Mouse (Mus musculus) frontal cortex, postnatal 36 days (tissue): ENCODE data around the gene Arvcf.

ENCODE experiments used
- DNase-seq, 2 experiments: peaks; one replicate each; pipeline ENCODE4 v3.0.0; 2022; ENCODE audit warnings: low spot score in 2 of 2

Arvcf gene

DNA sequence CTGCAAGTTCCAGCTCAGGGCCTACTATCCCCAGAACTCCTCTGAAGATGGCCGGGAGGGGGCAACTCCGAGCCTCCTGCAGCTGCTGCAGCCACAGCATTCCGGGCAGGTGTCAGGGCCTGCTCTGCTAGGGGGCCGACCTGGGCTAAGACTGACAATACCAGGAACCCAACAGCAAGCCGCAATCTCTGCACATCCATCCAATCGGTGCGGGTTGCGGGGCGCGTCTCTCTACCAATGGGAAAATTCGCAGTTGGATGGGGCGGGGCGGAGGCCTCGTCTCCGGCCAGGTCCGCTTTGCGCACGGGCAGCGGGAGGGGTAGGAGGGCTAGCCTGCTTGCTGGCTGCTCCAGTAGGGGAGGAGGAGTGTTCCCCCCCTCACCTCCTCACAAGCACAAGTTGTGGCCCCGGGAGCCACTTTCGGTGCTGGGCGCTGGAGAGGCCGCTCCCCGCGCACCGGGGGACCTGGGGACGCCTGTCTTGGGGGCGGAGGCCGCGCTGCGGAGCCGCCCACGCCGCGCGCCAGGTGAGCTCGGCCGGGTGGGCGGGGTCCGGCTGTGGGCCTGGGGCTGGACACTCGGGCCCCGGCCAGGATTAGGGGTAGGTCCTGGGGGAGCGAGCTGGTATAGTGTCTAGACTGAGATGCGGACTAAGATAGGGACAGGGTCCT is at the start of gene Arvcf, which contains the start of gene Tango2:
TSS of gene Arvcf (plus strand) at position 252 of the 670 bp plus-strand sequence.
TSS of gene Tango2 (minus strand) at position 173 of the 670 bp plus-strand sequence.
- peak; percentile 94 to 96 for DNase-seq

DNA sequence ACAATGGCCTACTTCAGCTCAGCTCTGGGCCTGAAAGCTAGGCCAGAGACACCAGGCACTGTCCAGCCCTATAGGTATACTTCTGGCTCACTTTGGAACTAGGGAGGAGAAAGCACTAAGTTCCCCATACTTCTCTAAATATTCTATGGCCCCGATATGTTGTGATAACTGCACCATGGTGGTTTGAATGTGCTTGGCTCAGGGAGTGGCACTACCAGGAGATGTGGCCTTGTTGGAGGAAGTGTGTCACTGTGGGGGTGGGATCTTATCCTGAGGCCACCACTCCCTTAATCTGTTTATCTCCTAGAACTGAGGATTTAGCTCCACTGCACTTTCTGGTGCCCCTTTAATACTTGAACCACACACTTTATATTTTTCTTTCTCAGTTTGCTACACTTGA is 39.8 kb upstream of the Arvcf start:
- no peak for DNase-seq

DNA sequence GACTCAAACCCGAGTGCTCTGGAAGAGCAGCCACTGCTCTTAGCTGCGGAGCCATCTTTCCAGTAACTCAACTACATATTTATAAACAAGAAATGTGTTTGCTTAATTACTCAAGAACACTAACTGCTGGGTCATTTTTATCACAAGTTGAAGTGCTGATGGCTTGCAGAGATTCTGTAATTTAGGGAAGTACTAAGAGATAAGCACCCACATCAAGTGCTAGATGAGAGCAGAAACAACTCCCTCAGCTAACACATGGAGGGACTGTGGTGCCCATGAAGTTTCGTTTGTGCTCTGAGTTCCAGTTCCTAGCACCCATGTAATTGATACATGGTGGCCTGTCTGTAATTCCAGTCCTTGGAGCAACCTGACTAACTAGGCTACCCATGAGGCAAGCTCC is 29.0 kb upstream of the Arvcf start:
- no peak for DNase-seq

DNA sequence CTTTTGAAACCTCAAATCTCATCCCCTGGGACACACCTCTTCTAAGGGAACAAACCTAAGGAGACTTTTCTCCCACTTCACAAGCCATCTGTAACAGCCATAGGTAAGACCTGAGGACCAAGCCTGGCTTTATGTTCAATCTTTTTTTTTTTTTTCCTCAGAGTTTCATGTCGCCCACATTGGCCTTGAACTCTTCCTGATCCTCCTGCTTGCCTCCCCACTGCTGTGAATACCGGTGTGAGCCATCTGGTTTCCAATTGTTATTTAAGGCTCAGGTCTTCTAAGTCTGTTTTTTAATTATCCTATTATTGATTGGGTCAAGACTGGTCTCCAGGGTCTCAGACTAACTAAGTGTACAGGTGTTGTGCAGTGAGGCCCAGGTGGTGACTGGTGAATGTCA is 26.5 kb upstream of the Arvcf start:
- DNase-seq: no peak

DNA sequence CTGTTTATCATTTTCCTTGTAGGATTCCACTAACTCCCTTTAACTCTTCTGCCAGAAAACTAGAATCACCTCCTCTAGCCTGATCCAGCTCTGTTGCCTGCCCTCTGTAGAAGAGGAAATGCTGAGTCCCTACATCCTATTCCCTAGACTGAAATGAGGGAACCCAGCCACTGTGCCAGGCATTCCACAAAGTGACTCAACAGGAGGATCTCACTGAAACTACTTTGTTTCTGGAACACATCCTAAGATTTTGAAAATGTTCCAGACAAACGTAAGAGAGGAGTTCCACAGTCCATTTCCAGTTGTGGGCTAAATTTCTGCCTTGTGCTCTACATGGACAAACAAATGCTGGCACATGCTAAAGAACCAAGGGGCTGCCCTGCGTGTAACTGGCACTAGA is 24.5 kb upstream of the Arvcf start:
- DNase-seq: no peak

DNA sequence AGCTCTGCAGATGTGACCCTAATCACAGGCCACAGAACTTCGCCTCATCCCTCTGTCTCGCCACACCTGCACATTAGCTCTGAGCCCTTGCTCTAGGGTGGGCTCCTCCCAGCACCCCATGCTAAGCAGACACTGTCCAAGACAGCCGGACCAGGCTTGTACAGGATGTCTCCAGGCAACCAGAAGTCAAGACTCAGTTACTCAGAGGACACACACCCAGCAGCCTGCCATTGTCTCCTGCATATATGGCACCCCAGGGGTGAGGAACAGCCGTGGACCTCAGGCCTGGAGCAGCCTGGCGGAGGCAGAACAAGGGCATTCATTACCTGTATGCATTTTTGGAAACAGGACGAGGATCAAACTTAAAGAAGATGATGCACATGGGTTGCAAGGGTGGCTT is 24.0 kb upstream of the Arvcf start:
- DNase-seq: no peak

DNA sequence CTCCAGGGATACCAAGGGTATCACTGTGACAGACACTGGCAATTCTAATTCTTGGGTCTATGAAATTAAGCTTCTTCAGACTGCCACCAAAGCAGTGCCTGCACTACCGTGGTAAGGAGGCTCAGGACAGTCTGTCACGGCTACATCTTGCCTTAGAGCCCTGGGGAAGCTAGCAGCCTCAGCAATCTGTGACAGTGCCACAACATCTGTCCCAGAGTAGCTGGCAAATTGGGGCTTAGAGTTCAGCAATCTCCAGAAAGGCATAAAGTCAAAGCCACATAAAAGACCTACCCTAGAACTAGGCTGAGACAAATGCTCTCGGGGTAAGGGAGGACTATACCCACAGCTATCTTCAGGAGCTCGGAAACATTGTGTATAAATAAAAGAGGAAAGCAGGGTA is 22.2 kb upstream of the Arvcf start:
- no peak for DNase-seq

DNA sequence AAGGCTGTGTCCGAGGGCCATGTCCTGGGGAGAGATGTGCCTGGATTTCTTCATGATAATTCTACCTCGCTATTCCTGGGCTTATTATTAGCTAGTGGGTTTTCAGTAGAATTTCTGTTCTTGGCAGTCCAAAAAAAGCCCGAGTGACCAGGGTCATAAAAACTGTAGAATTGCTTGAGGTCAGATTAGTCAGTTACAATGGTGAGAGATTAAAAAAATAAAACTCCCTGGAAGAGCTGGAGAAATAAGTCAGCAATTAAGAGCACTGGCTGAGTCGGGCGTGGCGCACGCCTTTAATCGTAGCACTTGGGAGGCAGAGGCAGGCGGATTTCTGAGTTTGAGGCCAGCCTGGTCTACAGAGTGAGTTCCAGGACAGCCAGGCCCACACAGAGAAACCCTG is 20.0 kb upstream of the Arvcf start:
- no peak for DNase-seq

DNA sequence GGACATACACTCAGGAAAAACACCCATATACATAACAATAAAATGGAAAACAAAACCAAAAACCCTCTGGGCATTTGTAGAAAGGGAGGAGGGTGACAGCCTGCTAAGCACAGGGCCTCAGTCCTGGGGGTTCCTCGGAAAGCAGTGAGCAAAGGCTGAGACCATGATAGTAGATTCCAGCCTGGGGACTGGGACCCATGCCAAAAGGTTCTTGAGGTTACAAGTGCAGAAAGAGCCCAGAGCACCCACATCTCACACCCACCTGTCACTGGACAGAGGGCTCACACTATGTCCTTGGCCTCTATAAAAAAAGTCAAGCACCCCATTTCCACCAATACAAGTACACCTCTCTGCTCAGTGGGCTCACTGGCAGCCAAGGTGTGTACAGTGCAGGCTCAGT is 19.5 kb upstream of the Arvcf start:
- DNase-seq: no peak

DNA sequence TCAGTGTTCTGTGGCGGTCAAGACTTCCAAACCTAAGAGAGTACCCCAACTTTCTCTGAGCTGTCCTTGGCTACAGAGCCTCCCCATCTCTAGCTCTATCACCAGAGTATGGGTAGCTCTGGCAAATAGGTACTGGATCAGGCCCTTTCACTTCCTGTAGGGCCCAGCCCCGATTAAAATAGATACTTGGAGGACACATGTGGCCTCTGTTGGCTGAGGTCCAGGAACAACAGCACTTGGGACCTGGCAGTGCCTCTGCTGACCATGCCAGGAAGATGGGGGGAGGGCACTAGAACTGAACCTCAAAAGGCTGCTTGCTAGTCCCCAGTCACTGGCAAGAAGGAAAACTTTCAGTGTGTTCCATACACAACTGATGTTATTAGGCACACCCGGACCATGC is 14.0 kb upstream of the Arvcf start:
- no peak for DNase-seq

DNA sequence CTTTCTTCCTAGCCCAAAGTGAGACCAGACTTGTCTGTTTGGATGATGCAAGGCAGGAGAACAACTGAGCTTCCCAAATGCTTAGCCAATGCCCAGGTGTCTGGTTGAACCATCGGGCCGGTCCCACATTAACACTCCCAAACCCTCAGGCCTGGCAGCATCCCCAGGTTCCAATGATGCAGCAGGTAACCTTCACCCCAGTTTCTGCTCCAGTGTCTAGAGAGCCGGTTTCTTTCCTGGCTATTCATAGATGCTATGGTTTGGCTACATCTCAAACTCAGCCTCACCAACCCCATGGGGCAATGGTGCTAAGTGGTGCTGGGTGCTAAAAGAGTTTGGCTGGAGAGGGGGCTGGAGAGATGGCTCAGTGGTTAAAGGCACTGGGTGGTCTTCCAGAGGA is 12.0 kb upstream of the Arvcf start:
- DNase-seq: no peak

DNA sequence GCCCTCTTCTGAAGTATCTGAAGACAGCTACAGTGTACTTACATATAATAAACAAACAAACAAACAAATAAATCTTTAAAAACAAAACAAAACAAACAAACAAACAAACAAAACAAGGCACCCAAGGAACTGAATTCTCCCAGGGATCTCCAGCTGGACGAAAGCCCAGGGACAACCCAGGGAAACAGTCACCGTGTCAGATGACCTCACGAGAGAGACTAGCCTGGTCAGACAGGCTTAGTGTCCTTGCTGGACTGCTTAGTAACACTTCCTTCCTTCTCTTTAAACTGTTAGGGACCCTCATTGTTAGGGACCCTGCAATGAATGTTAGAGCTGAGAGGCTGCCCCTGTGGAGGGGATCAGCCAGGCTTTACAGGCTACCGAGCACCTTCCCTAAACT is 10.7 kb upstream of the Arvcf start:
- DNase-seq: no peak

DNA sequence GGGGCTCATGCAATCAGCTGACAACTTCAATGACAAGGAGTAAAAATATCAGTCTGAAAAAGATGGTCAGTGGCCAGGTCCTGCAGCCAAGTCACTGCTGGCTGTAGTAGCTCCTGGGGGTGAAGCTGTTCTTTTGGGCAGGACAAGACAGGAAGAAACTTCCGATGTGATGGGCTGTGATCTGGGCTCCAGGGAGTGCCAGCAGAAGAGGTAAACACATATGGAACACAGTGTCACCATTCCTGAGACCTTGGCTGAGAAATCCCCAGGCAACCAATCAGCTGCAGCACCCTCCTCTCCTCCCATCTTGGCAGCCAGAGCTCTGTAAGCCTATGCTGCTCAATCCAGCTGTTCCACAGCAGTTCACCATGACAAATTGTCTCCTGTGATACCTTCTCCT is 8.1 kb upstream of the Arvcf start:
- DNase-seq: peak in 1 of 2 experiments; percentile 30

DNA sequence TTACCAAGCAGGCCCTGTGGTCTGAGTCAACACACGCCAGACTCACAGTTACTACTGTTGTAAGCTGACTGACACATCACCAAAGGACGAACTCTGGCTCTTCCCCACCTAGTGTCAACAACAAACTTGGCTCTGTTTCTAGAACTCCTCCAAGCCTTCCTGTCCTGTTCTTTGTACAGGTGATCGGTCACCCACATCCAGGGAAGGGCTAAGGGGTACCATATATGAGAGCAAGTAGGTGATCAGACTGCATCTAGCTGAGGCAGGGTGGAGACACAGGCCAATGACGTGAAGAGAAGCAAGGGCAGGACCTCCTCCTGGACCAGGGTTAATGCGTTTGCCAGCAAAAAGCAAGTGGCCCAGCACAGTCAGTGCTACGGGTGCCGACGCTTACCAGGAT is 6.4 kb upstream of the Arvcf start:
- DNase-seq: no peak

DNA sequence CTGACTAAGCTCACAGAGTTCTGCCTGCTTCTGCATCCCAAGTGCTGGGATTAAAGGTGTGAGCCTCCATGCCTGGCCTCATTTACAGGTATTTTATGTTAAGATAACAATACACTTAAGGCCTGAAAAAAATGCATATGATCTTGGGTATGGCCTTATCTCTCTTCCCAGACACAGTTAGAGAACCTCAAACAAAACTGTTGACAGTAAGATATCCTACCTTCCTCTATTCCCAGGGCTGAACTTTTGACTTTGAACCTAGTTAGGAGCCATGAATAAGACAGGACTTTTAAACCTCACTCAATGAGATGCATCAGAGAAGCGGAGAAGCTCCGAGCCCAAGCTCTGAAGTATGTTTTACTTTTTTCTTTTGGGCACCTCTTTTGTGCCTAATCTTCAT is 5.9 kb upstream of the Arvcf start:
- no peak for DNase-seq

DNA sequence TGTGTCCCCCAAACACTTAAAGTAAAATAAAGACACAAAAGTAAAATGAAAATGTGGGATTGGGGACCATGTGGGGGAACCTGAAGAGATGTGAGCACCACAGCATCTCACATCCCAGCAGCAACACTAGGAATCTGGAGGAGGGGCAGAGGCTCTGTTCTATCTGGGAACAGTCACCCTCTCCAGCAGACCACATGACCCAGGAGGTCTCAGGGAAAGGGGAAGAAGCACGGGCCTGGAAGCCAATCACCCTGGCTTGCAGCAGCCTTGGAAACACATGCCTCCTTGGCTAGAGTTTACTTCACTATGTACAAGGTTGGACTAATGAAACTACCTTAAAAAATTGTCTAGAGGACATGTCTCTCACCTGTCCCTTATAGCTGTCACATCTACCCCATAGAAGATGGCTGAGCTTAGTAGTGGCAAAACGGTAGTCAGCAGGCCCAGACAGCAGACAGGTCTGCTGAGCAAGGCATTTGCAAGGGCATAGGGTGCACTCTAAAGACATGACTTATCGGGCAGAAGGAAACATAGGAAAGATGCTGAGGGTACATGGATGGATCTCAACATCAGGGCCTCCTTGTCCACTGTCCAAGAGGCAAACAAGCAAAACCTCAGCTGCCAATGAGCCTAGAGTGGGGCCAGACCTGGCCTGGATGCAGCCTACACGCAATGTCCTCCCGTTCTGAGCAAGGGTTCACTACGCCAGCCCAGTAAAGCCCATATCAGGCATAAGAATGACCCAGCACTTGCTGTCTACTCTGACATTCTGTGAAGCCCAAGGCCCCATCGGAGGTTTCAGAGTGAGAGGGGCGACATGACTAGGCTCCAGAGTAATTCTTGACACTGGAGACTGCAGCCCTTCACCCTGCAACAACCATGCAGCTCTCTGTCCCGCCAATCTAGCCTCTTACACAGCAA is 5.1 kb upstream of the Arvcf start:
- DNase-seq: peak in 1 of 2 experiments; percentile 17

DNA sequence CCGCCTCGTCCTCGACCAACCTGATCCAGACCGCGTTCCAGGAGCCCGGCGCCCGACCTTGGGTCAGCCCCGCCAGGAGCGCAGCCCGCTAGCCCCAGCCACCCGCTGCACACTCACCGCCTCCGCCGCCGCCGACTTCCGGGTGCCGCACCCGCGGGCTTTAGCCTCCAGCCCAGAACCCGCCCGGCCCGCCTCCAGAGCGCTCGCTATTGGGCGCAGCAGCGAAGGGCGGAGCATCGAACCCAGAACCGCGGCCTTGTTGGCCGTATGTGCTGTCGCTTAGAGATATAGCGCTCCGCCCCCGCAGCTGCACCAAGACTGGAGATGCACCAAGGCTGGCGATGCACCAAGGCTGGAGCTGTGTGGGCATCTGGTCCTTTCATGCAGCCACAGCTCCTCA is 4.2 kb upstream of the Arvcf start:
- peak; percentile 98 to 99 for DNase-seq

DNA sequence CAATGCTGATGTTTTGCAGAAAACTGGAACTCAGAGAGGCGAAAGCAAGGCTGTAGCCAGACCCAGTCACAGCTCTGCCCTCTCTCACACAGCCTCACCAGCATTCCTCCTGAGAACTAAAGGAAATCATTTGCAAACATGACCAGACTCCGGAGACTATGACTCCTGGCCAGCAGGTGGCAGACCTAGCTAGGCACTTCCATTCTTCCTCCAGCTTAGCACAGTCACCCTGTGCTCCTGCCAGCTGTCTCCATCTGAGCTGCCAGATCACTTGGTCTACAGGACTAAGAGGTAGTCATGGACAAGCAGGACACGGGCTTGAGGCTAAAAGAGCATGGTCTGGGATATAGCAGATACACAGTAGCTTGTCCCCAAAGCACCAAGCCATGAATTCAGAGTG is 2.7 kb upstream of the Arvcf start:
- DNase-seq: peak; percentile 84 to 90

DNA sequence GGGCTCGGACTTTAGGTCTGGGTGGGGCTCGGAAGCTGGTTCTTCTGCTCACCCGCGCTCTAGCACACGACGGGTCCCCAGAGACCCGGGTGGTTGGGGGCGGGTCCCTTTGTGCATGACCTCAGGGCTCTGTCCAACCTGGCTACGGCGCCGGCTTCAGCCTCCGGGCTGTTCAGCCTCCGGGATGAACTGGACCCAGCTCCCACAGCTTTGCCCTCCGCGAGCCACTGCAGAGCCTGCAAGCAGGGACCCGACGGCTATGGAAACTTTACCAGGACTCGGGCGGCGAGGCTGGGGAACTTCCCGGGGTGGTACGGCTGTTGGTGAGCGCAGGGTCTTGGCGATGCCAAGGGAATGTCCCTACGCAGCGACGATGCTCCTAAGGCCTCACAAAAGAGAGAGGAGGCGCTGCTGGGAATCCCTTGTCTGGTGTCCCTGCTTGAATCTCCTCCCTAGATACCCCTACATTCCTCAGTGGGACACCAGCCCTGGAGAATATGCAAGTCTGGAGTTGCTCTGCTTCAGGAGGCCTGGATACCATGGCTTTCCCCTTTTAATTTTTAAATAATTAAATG is 706 bp downstream of the Arvcf start:
- DNase-seq: peak in 1 of 2 experiments; percentile 37

DNA sequence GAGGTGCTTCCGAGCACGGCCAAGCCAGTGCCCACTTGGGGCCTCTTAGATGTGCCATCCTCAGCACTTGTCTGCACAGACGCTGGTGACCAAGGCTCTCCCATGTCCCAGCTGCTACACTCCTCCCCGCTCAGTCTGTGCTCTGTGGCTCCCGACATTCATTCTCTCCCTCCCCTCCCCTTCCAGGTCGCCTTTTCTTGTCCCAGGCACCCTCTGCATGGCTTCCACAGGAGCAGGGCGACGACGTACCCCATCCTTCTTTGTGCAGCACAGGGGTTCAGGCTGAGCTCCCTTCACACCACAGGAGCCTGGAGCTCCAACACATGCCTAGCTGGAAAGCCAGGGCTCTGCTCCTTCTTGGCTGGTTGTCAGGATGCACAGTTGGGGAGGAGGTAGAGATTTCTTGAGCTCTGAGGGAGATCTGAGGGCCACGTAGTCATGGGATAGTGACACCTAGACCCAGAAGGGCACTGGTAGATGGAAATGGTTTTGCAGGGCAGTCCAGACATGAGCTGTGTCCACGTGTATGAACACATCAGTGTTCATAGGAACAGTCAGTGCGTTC is 1.9 kb downstream of the Arvcf start:
- no peak for DNase-seq

DNA sequence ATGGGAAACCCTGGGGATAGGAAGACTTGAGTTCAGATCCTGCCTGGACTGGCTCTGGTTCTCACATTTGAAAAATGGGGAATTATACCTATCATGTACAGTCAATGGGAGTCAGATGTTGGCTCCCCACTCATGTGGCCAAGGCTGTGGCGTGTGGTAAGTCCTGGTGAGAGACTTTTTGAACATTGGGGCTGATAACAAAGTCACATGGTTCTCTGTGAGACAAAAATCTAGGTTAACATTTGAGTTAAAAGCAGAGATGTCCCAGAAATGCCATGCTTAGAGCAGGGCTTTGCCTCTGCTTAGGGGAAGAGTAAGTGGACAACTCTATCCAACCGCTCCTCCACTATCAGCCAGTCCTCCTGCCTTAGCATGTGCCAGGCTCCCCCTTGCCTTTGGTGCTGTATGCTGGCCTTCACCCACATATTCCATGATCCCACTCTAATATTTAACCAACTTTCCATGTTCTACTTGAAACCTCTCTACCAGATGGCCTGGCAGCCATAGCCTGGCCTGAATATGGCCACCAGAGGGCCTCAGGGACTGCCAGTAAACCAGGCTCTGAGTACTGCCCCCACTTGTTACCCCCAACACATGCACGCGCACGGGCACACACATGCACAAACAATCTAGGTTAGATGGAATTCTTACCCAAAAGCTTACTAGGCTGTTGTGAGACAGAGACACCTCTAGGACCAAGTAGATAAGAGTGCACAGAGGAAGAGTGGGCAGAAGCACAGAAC is 3.5 kb downstream of the Arvcf start:
- DNase-seq: peak in 1 of 2 experiments; percentile 55

DNA sequence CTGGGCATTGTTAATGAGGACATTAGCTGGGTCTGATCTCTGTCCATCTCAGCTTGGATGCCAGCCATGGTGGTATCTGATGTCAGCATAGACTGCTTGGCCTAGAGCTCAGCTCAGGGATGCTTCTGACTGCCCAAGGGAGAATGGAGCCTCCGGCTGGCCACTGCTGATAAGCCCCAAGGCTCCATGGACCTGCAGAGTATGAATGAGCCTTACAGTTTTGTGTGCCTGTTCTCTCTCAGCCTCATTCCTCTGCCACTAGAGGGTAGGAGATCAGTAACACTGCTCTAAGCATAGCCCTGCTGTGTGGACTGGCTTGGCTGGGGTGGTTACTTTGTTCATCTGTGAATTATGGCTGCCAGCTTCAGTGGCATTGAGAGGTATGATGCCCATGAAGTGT is 5.1 kb downstream of the Arvcf start:
- no peak for DNase-seq
